Mouse (Mus musculus) lung, postnatal 25 days (tissue): ENCODE data around the gene Boc.

Experiments used
- DNase-seq: peaks from one replicate; pipeline ENCODE4 v3.0.0; 2022; ENCODE audit warnings: low spot score

The Boc gene

DNA sequence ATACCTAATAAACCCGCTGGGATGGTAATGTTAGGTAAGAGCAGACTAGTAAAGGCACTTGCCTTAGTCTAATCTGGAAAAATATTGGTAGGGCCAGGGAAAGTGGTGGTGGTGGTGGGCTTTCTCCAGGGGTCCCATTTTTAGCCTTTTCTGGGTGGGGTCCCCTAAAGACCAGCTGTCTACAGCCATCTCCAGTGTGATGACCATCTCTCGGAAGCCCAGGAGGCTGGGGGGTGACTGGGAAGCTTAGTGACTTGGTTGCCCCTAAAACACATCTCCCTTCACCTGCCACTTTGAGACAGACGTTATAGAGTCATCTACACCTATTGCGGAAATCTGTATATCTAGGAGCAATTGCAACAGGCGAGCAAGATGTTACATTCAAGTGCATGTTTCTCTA is 6.0 kb downstream of the Boc start:
- no peak for DNase-seq

DNA sequence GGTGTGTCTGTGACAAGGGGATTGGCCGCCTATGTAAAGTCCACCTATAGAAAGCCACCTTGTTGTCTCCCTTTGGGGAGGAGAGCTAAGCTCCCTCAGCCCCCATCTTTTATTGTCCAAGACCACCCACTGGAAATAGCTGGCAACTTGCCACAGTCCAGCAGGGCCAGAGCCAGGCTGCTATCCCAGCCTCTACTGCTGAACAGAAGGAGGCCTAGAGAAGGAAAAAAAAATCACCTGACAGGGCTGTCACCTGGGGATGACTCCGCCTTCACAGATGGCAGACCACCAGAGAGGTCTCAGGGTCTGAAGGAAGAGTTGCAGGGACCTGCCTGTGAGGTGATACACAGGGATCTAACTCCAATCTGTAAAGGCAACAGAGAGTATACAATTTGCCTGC is 6.7 kb downstream of the Boc start:
- no peak for DNase-seq

DNA sequence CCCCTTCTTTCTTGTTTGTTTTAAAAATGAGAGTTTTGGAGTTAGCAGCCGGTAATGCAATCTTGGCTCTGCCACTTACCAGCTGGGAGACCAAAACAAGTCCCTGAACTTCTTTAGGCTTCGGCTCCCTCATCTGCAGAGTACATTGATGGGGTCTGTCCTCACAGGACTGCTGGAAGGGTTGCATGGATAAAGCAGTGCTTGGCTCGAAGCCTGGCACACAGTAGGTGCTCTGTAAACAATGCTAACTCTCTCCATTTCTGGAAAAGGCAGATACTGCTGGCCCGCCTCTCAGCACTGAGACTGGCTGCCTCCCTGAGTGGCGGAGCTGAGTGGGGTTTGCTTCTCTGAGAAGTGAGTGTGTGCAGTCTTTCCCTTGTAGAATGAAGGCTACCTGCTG is 7.2 kb downstream of the Boc start:
- no peak for DNase-seq

DNA sequence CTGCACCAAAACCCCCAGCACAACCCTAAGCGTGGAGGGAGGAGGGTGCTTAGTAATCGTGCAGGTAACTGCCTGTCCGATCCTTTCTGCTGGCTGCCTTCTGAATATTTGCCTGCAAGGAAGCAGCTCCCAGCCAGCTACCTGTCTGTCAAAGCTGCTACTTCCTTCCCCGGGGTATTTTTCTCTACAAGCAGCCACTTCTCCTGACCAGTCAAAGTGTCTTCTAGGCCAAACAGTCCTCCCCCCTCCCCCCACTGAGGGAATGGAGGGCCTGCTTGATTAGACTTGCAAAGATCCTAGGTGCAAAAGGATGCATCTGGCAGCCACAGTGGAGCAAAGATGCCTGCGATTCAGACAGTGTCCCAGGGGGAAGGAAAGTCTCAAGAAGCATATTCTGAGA is 7.9 kb downstream of the Boc start:
- DNase-seq: no peak

DNA sequence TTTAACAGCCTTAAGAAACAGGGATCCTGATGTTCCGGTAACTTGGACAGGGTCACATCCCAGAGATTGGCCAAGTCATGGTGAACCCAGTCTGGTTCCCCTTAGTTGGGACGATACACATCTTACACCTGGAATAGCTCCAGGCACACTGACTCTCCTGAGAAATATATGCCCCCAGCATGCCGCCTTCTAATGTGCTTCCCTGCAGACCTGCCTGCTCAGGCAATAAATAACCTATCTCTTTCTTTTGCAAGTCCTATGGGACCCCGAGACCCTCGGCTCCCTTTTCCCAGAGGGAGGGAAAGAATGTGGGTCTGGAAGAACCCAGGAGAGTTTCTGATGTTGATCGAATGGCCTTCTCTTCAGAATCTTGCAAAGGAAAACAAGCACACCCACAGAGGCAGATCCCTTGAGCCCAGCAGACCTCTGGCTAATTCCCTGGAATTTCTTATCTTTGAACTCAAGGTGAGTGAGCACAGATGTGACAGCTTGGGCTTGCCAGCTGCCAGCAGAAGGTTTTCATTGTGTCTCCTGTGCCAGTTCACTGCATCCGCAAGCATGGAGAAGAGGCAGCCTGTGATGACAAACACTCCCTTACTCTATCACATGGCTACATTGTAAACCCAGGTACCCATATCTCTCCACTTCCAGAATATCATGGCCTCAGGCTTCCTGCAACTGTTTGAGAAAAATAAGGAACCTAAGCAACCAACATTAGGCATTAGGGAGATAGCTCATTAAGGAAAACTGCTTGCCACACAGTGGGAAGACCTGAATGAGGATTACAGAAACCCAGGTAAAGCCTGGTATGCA is 8.6 kb downstream of the Boc start:
- DNase-seq: no peak

DNA sequence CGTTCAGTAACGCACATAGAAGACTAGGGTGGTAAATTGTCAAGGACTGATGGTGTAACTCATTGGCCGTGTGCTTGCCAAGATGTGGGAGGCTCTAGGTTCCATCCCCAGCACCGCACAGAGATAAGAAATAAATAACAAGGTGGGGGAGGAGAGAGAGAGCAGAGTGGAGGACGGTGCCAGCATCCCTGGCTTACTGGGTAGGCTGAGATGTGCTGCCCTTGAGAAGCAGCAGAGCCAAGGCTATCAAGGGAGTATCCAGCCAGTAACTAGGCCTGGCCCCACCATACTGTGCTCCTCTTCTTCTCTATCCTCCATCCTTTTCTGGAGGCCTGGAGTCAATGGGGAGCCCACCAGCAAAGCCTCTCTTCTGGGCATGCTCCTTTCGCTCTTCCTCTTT is 9.3 kb downstream of the Boc start:
- no peak for DNase-seq

DNA sequence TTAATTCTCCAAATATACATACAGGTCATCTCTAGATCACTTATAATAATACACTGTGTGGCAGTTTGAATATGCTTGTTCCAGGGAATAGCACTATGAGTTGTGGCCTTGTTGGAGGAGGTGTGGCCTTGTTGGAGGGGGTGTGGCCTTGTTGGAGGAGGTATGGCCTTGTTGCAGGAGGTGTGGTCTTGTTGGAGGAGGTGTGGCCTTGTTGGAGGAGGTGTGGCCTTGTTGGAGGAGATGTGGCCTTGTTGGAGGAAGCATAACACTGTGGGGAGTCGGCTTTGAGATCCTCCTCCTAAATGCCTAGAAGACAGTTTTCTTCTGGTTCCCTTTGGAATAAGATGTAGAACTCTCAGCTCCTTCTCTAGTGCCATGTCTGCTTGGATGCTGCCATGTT is 10.7 kb downstream of the Boc start:
- no peak for DNase-seq

DNA sequence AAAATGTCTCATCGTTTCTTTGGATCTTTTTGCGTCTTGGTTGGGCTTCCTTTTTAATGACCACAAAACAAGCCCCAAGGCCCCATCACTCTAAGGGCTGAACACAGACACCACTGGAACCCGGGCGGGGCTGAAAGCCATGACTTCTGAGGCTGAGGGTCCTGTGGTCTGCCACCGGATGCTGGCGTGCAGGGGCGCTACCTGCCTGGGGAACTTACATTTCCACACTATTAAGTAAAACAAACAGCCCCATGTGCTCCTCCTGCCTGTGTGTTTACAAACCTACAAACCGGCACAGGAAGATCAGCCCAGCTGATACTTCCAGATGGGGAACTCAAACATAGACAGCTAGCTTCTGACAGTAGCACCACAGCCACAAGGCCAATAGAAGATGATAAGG is 11.9 kb downstream of the Boc start:
- DNase-seq: no peak

DNA sequence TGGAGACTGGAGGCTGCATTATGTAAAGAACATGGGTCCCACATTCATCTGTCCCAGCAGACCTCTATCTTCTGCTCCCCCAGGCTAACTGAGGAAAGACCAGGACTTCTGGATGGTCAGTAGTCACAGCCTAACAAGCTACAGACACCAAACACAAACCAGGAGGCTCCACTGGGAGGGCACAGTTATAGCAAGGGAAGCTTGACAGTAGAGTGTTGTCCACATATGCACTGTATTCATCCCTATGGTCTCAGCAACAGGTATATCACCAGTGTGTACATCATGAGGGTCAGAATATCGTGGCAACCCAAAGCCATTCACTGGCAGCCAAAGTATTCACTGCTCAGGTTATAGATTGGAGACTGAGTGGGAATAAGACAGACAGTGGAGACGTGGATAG is 12.8 kb downstream of the Boc start:
- DNase-seq: no peak

DNA sequence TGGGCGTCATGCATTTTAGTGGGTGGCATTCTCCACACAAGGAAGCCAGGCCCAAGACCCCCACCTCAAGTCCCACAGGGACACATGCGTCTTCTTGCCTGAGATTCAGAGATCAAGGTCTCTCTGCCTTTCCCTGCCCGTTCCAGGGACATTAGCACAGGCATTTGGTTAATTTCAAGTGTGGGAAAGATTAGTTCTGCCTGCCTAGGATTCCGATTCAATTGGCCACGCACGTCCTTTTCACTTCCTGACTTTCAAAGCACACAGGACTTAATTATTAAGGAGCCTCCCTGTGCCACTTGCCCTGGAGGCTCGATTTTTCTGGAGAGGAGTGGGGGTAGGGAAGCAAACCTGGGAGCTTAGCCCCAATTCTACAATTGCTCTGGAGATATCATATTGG is 13.5 kb downstream of the Boc start:
- no peak for DNase-seq

DNA sequence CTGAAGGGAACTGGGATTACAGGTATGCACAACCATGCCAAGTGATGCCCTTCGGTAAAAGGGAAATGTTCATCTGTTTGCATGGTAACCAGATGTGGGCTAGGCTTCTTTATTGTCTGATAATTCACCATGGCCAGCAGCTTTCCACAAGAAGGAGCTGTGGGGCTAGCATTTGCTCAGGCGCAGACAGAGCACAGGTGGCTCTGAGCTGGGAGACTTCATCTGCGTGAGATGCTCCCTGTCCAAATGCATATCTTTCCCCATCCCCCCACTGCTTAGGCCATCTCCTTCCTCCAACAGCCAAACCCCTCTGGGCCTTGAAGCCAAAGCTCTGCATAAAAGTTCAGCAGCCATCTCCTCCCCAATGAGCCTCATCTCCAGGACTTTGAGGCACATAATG is 15.6 kb downstream of the Boc start:
- no peak for DNase-seq

DNA sequence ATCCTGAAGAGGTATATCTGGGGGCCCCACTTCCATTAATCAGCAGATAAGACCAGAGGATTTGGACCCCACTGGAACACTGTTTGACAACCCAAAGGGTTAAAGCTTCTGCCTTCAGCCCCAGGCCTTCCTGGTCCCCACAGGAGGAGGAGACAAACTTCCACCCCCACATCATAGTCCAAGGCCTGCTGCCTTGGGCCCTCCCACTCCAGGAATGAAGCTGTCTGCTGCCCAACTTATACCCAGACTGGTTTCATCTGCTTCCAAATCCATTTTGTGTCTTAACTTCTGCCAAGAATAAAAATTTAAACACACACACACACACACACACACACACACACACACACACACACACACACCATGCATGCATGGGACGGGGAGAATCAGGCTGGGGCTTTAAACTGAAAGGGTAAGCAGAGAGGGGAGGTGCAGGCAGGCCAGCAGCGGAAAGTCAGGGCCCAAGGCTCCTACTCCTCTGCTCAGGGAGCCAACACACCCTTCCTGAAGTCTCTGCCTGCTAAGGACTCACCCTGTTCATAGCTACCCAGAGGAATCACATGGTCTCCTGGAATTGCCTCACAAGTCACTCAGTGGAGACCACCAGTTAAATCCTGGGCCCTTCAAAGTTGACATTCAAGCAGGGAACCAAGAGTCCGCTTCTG is 16.5 kb downstream of the Boc start:
- no peak for DNase-seq

DNA sequence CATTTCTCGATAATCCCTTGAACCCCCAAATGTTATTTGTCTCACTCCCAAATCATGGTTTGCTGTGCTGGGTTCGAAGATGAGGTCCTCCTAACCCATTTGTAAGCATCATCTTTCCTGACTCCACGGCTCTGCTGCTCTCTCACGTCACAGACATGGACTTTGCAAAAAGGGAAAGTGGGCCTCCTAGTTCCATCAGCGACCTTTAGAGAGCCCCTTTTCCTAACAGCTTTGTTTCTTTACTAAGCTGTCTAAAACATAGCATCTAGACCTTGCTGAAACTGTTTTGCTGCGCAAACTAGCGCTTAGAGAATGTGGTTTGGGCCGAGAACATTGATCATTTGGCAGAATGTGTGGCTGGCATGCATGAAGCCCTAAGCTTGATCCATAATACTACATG is 19.1 kb downstream of the Boc start:
- no peak for DNase-seq

DNA sequence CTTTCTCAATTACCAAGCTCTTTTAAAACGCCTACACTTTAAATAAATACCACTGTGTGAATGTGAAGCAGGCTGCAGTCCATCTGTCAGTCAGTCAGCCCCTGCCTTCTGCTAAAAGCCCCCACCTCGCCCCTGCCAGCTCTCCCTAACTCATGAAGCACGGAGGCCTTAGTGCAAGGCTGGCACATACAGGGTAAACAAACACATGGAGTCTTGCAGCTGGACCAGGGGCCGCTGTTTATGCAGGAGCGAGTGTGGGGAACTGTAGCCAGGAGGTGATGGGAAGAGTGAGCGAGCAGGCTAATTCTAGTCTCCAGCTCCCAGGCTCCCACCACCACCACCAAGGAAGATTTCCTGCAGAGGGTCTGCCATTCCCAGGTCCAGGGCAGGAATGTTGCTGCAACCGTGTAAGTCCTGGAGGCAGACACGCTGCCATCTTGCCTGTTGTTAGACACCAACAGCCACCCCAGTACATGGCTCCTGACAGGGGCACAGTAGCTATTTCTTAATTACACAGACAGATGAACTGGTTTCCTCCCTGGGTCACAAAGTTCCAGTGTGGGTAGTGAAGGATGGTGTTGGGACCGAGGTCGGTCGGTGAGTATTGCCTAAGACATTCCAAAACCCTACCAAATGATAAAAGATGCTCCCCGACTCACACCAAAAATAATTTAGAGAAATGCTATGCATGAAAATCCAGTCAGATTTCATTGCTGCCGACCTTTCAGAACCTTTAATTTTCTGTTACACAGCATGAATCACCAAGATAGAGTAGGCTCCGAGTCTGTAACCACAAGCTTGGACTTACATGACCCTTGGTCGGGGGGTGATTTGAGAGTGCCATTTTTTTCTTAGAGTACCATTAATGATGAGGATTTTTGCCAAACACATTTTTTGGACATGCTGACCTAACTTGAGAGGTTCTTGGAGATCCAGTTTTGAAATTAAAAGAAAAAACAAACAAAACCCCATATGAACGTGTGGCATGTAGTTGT is 20.0 kb downstream of the Boc start:
- no peak for DNase-seq

DNA sequence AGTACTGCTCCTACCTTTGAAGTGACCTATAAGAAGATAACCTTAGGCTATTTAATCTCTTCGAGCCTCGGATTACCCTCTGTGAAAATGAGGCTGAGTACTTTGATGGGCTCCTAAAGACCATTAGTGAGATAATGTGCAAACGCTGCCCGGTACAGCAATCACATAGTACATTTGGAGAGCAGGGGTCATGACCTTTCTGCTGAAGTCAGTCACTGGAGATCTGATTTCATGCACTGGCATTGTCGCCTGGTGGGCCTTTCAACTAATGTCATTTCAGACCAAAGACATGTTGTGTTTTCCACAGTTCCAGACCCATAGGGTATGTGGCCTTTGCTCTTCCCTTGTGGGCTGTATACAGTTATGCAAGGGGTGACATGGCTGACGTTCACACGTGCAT is 24.6 kb downstream of the Boc start:
- DNase-seq: no peak

DNA sequence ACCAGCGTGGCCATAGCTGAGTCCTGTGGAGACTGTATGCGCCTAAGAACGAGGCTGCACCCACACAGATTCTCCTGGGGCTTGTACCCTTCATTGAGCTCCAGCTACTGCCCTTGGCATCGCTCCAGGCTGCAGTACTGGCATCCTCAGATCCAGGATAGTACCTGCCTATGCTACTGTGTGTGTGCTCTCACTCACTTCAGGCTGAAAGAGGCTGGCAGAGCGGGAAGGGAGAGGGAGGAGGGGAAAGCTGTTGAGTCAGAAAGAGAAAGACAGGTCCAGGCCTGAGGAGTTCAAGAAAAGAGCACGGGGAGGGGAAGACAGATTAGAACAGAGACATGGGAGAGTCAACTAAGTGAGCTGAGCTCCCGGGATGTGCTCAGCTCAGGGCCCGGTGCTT is 25.2 kb downstream of the Boc start:
- DNase-seq: no peak

DNA sequence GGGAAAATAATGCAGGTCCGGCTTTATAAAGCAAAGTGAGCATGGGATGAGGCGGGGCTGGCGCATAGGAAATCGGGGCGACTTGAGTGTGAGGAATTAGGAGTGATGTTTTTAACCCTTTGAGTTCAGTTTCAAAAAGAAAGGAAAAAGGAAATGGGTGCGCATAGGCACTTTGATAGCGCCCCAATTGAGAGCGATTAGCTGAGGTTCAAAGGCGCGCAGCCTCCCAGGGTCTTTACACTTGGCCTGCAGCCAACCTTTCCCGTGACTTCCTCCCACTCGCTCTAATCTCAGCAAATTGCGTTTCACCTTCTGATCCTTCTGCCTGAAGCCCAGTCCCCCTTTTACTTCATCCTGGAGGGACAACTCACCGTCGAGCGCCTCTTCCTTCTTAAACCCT is 25.8 kb downstream of the Boc start:
- DNase-seq: no peak

DNA sequence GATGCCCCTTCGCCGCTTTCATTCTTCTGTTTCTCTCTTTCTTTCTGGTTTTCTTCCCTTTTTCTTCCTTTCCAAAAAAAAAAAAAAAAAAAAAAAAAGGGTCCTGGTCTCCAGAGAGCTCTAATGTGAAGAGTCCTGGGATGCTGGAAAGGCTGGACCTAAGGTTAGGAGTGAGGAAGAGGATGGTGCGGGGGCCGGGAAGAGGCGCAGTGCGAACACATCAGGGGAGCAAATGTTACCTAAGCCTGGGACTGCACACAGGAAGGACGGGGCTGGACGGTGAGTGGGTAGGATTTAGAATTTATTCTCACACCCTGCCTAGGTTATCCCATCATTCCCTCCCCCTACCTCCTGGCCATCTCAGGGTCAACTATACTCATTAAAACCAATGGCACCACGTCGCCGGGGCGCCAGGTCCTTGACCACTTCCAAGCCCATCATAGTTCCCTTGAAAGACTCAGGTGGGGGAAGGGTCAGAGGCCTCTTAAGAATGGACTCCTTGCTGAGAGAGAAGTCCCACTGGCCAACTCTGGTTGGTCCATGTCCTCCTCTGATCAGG is 27.4 kb downstream of the Boc start:
- DNase-seq: no peak

DNA sequence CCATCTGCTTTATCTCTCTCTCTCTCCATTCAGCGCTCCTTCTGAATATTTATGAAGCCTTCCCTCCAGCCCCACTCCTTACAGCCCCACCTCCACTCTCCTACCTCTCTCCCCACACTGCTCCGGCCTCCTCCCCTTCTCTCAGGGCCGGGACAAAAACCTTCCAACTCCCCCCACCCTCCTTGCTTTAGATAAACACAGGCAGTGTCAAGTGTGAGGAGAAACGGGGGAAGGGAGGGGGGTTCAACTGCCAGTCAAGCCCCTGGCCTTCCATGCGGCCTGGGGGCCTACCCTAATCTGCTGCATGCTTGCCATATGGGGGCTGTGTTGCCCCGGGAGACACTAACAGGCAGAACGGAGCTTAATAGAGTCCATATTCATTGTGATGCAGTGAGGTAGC is 27.9 kb downstream of the Boc start:
- no peak for DNase-seq

DNA sequence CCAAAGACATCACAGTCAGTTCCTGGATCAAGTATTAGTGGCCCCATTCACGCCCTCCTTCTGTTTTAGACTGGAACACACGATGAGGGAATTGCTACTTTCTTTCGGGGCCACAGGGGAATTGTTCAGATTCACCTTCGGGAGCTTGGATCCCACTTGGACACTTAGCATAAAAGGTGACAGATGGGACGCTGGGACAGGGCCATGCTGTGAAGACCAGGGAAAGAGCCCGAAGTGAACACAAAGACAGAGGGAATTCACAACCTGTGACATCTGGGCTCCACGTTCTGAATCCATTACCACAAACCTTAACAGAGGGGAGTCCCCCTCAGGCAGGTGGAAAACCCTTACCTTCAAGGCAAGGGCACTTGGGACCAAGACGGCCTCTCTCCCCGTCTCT is 28.5 kb downstream of the Boc start:
- DNase-seq: no peak

DNA sequence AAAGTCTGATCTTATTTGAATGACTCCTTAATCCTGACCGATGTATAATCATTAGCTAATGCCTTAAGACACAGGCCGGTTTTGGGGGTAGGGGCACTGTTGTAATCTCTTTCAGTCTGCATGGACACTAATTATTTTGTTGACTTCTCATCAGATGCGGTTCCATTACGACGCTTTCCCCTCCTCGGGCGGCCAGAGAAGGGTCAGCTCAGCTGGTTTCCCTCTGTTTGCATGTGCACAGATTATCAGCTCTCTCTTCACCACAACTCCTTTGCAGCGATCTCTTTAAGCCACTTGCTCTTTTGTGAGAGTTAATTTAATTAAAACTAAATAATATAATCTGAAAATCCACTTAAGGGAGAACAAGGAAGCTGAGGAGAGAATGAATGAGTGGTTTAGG is 29.0 kb downstream of the Boc start:
- DNase-seq: no peak

DNA sequence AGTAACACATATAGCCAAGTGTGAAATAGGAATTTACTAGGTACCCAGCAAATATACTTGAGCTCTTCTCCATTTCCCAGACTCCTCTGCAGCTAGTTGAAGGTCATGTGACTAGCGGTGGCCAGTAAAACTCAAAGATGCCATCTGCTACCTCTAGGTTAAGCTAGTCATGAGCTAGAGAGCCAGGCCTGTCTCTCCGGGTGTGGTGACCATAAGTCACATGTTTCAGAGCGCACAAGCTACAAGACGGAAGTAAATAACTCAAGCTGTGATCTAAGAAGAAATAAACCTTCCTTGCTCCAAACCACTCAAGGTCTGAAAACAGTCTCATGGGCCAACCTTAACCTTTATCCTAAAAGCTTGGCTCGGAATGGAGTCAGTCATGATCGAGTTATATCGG is 29.7 kb downstream of the Boc start:
- no peak for DNase-seq
